Mouse (Mus musculus): ENCODE results near the gene Tas2r104. TPM values are rescaled to one million over a fixed set of nuclear protein-coding genes. Genes with fewer than 3 reads are reported as not detected.

Tas2r104 gene
- polyA plus RNA-seq (2012): not detected in 2 replicates

- TF ChIP-seq GATA1 (IDR thresholded peaks at IDR 0.05; ENCODE audit: low read length): no peak
Observed at GRCm38 (mm10) chr6:131685644-131686043, at the start of gene Tas2r104. Gene Tas2r104, minus strand, starts transcription at chr6:131685744.

GRCm38 (mm10) chr6:131712803-131713202 is 27.3 kb upstream of the Tas2r104 start:
- TF ChIP-seq GATA1 (IDR thresholded peaks at IDR 0.05; ENCODE audit: low read length): no peak

GRCm38 (mm10) chr6:131689963-131690362 is 4.4 kb upstream of the Tas2r104 start, which contains the start of gene Tas2r114:
Gene Tas2r114, minus strand, starts transcription at chr6:131690063.
- no peak for TF ChIP-seq GATA1 (IDR thresholded peaks at IDR 0.05; ENCODE audit: low read length)

GRCm38 (mm10) chr6:131687395-131687794 is 1.9 kb upstream of the Tas2r104 start, which contains the start of gene Tas2r105:
Gene Tas2r105, minus strand, starts transcription at chr6:131687495.
- TF ChIP-seq GATA1 (IDR thresholded peaks at IDR 0.05; ENCODE audit: low read length): no peak

- no peak for TF ChIP-seq GATA1 (IDR thresholded peaks at IDR 0.05; ENCODE audit: low read length)
Observed at GRCm38 (mm10) chr6:131678786-131679185, 6.8 kb downstream of the Tas2r104 start, which contains the start of gene Tas2r106. Gene Tas2r106, minus strand, starts transcription at chr6:131678886.

DNA sequence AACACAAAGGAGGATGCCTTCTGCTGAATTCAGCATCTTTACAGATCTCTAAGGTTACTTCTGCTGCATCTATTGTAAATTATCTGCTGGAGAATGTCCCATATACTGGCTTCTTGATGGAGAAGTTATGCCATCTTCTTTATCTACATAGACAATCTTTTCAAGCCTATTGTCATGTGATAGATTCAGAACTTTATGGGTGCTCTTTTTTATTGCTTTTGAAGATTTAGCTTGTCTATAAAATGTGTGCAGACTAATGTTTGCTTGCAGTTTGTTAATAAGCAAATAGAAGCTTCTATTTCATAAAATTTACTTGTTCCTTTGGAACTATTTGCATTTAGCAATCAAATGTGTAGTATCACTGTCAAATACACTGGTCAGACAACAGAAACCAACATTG is 25.5 kb downstream of the Tas2r104 start, which contains the start of gene Tas2r107:
Gene Tas2r107 (minus strand): TSS at position 101 of the 400 bp plus-strand sequence.
- no peak for TF ChIP-seq GATA1 (IDR thresholded peaks at IDR 0.05; ENCODE audit: low read length)

Other genes starting within 250 kb of the Tas2r104 start
- not detected in 2 replicates for gene 5430401F13Rik, start 199.3 kb downstream of the Tas2r104 start, polyA plus RNA-seq (2012)
- not detected in 2 replicates for gene Gm6619, start 199.3 kb downstream of the Tas2r104 start, polyA plus RNA-seq (2012)
- gene Tas2r130, start 54.8 kb downstream of the Tas2r104 start, polyA plus RNA-seq (2012): not detected in 2 replicates
- not detected in 2 replicates for gene Tas2r107, start 25.6 kb downstream of the Tas2r104 start, polyA plus RNA-seq (2012)
- gene Tas2r106, start 6.9 kb downstream of the Tas2r104 start, polyA plus RNA-seq (2012): not detected in 2 replicates
- not detected in 2 replicates for gene Tas2r105, start 1.8 kb upstream of the Tas2r104 start, polyA plus RNA-seq (2012)
- gene Tas2r114, start 4.3 kb upstream of the Tas2r104 start, polyA plus RNA-seq (2012): not detected in 2 replicates